Mouse (Mus musculus): ENCODE data around the gene C330021F23Rik. TPM values are rescaled to one million over a fixed set of nuclear protein-coding genes. Genes with fewer than 3 reads are reported as not detected.
"Not testable (repeated sequence)": the region's sequence is repeated elsewhere in the genome, so short reads cannot be mapped to it uniquely, and the experiment has no call there.

C330021F23Rik gene
- total and polyA plus RNA-seq, 3 experiments, result 0.49 TPM; not detected in 2

GRCm38 (mm10) chr8:3568378-3568777, 588 bp downstream of the C330021F23Rik start:
- ATAC-seq (ENCODE audit: extremely low read depth, insufficient number of reproducible peaks, low FRiP score, poor library complexity, severe bottlenecking) (no peak), DNase-seq (ENCODE audit: low spot score) (no peak)
- no peaks in the 10 kb centered on the region for H3K27me3 ChIP-seq (ENCODE audit: insufficient read depth, low read length)

GRCm38 (mm10) chr8:3569784-3570183, 2.0 kb downstream of the C330021F23Rik start:
- Histone ChIP-seq H3K36me3 (replicated peaks) (no peaks in the 10 kb centered on the region), H3K4me1 (ENCODE audit: insufficient read depth, low read depth, low read length) (no peaks in the 10 kb centered on the region), H3K27me3 (ENCODE audit: insufficient read depth, low read length) (no peaks in the 10 kb centered on the region), H3K9me3 (replicated peaks) (no peaks in the 10 kb centered on the region), H3K4me3 (ENCODE audit: low read depth, low read length) (no peak overlapping the region)
- no peak for ATAC-seq (ENCODE audit: extremely low read depth, insufficient number of reproducible peaks, low FRiP score, poor library complexity, severe bottlenecking)
- TF ChIP-seq TAL1 (conservative IDR thresholded peaks at IDR 0.05; ENCODE audit: low read depth, low read length) (no peak), POLR2AphosphoS5 (IDR thresholded peaks at IDR 0.05; ENCODE audit: insufficient replicate concordance, low read depth, low read length) (no peak), GATA2 (IDR thresholded peaks at IDR 0.05; ENCODE audit: borderline replicate concordance, low read depth, low read length) (no peak), GATA1 (IDR thresholded peaks at IDR 0.05; ENCODE audit: borderline replicate concordance, low read length) (no peak), CTCF (IDR thresholded peaks at IDR 0.05; ENCODE audit: low read depth, low read length) (no peak)
- no peak for DNase-seq (ENCODE audit: low spot score)

More at GRCm38 (mm10) chr8:3568378-3568777, 588 bp downstream of the C330021F23Rik start:
- H3K4me1 ChIP-seq (ENCODE audit: insufficient read depth, low read depth, low read length), result no peaks in the 10 kb centered on the region
- no peak for TF ChIP-seq TAL1 (conservative IDR thresholded peaks at IDR 0.05; ENCODE audit: low read depth, low read length)
- no peak for TF ChIP-seq CTCF (IDR thresholded peaks at IDR 0.05; ENCODE audit: low read depth, low read length)
- TF ChIP-seq POLR2AphosphoS5 (IDR thresholded peaks at IDR 0.05; ENCODE audit: insufficient replicate concordance, low read depth, low read length), result no peak
- TF ChIP-seq GATA1 (IDR thresholded peaks at IDR 0.05; ENCODE audit: borderline replicate concordance, low read length), result no peak
- no peak for TF ChIP-seq GATA2 (IDR thresholded peaks at IDR 0.05; ENCODE audit: borderline replicate concordance, low read depth, low read length)
- H3K9me3 ChIP-seq (replicated peaks), result no peaks in the 10 kb centered on the region
- no peak overlapping the region for H3K4me3 ChIP-seq (ENCODE audit: low read depth, low read length)
- no peaks in the 10 kb centered on the region for H3K36me3 ChIP-seq (replicated peaks)

GRCm38 (mm10) chr8:3574546-3574945, 6.8 kb downstream of the C330021F23Rik start:
- Histone ChIP-seq H3K27me3 (ENCODE audit: insufficient read depth, low read length) (peaks cover 7% of the 10 kb centered on the region), H3K4me1 (ENCODE audit: insufficient read depth, low read depth, low read length) (peaks cover 3% of the 10 kb centered on the region; the same call in 1 of the 2 replicates), H3K36me3 (replicated peaks) (no peaks in the 10 kb centered on the region), H3K4me3 (ENCODE audit: low read depth, low read length) (no peak overlapping the region), H3K9me3 (replicated peaks) (no peaks in the 10 kb centered on the region)
- no peak for DNase-seq (ENCODE audit: low spot score)
- no peak for ATAC-seq (ENCODE audit: extremely low read depth, insufficient number of reproducible peaks, low FRiP score, poor library complexity, severe bottlenecking)
- TF ChIP-seq TAL1 (conservative IDR thresholded peaks at IDR 0.05; ENCODE audit: low read depth, low read length) (no peak), GATA1 (IDR thresholded peaks at IDR 0.05; ENCODE audit: borderline replicate concordance, low read length) (no peak), GATA2 (IDR thresholded peaks at IDR 0.05; ENCODE audit: borderline replicate concordance, low read depth, low read length) (no peak), POLR2AphosphoS5 (IDR thresholded peaks at IDR 0.05; ENCODE audit: insufficient replicate concordance, low read depth, low read length) (no peak), CTCF (IDR thresholded peaks at IDR 0.05; ENCODE audit: low read depth, low read length) (no peak)

GRCm38 (mm10) chr8:3576211-3576960, 8.6 kb downstream of the C330021F23Rik start:
- Histone ChIP-seq H3K4me1 (ENCODE audit: insufficient read depth, low read depth, low read length) (peaks cover 3% of the 10 kb centered on the region; the same call in 1 of the 2 replicates), H3K36me3 (replicated peaks) (no peaks in the 10 kb centered on the region), H3K9me3 (replicated peaks) (no peaks in the 10 kb centered on the region), H3K4me3 (ENCODE audit: low read depth, low read length) (no peak overlapping the region), H3K27me3 (ENCODE audit: insufficient read depth, low read length) (peaks cover 8% of the 10 kb centered on the region)
- no peak for DNase-seq (ENCODE audit: low spot score)
- TF ChIP-seq GATA2 (IDR thresholded peaks at IDR 0.05; ENCODE audit: borderline replicate concordance, low read depth, low read length), result no peak
- no peak for TF ChIP-seq GATA1 (IDR thresholded peaks at IDR 0.05; ENCODE audit: borderline replicate concordance, low read length)
- no peak for TF ChIP-seq TAL1 (conservative IDR thresholded peaks at IDR 0.05; ENCODE audit: low read depth, low read length)
- no peak for TF ChIP-seq POLR2AphosphoS5 (IDR thresholded peaks at IDR 0.05; ENCODE audit: insufficient replicate concordance, low read depth, low read length)
- TF ChIP-seq CTCF (IDR thresholded peaks at IDR 0.05; ENCODE audit: low read depth, low read length), result no peak
- no peak for ATAC-seq (ENCODE audit: extremely low read depth, insufficient number of reproducible peaks, low FRiP score, poor library complexity, severe bottlenecking)

- peaks cover 8% of the 10 kb centered on the region for H3K27me3 ChIP-seq (ENCODE audit: insufficient read depth, low read length)
- H3K4me3 ChIP-seq (ENCODE audit: low read depth, low read length), result no peak overlapping the region
- no peak for DNase-seq (ENCODE audit: low spot score)
- TF ChIP-seq CTCF (IDR thresholded peaks at IDR 0.05; ENCODE audit: low read depth, low read length) (no peak), GATA1 (IDR thresholded peaks at IDR 0.05; ENCODE audit: borderline replicate concordance, low read length) (no peak), TAL1 (conservative IDR thresholded peaks at IDR 0.05; ENCODE audit: low read depth, low read length) (no peak), GATA2 (IDR thresholded peaks at IDR 0.05; ENCODE audit: borderline replicate concordance, low read depth, low read length) (no peak), POLR2AphosphoS5 (IDR thresholded peaks at IDR 0.05; ENCODE audit: insufficient replicate concordance, low read depth, low read length) (no peak)
- peaks cover 3% of the 10 kb centered on the region; the same call in 1 of the 2 replicates for H3K4me1 ChIP-seq (ENCODE audit: insufficient read depth, low read depth, low read length)
- H3K9me3 ChIP-seq (replicated peaks), result no peaks in the 10 kb centered on the region
- no peaks in the 10 kb centered on the region for H3K36me3 ChIP-seq (replicated peaks)
- ATAC-seq (ENCODE audit: extremely low read depth, insufficient number of reproducible peaks, low FRiP score, poor library complexity, severe bottlenecking), result no peak
Measured at GRCm38 (mm10) chr8:3579390-3580364, 11.9 kb downstream of the C330021F23Rik start.

GRCm38 (mm10) chr8:3581961-3582360, 14.2 kb downstream of the C330021F23Rik start:
- H3K4me1 ChIP-seq (ENCODE audit: insufficient read depth, low read depth, low read length); H3K36me3 ChIP-seq (replicated peaks); ATAC-seq (ENCODE audit: extremely low read depth, insufficient number of reproducible peaks, low FRiP score, poor library complexity, severe bottlenecking); H3K9me3 ChIP-seq (replicated peaks); H3K27me3 ChIP-seq (ENCODE audit: insufficient read depth, low read length); H3K4me3 ChIP-seq (ENCODE audit: low read depth, low read length); DNase-seq (ENCODE audit: low spot score): not testable (repeated sequence)

All from G1E (cell line).